In genomic region chr11:84353058-84353726, GRCm38 (mm10) we compare ENCODE assay signal across 23 mouse cellular contexts.
DNase-seq lines count a peak whose midpoint lies in the region; ATAC-seq and TF ChIP-seq lines count a peak whose summit lies in the region.
"Had no signal": no experiment of that assay in that cellular context is flagged by ENCODE, and none has a peak within 500 bp of the region (broad histone marks: within the 10 kb centered on the region; RNA-seq: fewer than 3 reads in every experiment).

No protein-coding gene starts in this region.

- H3K9me3 ChIP-seq in kidney, embryonic 14.5 days (ENCODE audit: control insufficient read depth, low read length) = no peaks in the 10 kb centered on the region
- H3K9me3 ChIP-seq in intestine, embryonic 16.5 days (ENCODE audit: control insufficient read depth, low read length) = no peaks in the 10 kb centered on the region
- H3K9me3 ChIP-seq in heart, embryonic 11.5 days (replicated peaks; ENCODE audit: control insufficient read depth, low read length) = no peaks in the 10 kb centered on the region
- H3K9me3 ChIP-seq: forebrain, embryonic 10.5 days; hindbrain, embryonic 13.5 days; limb, embryonic 13.5 days; neural tube, embryonic 15.5 days; stomach, embryonic 15.5 days had no signal

- no peaks in the 10 kb centered on the region for H3K36me3 ChIP-seq in kidney, adult 2 months (ENCODE audit: control insufficient read depth, insufficient read depth, low read length)
- H3K36me3 ChIP-seq in kidney, embryonic 14.5 days (ENCODE audit: control insufficient read depth, insufficient read depth, low read length) = no peaks in the 10 kb centered on the region
- H3K36me3 ChIP-seq in intestine, embryonic 16.5 days (ENCODE audit: control insufficient read depth, insufficient read depth, low read length) = no peaks in the 10 kb centered on the region
- H3K36me3 ChIP-seq in heart, embryonic 11.5 days (ENCODE audit: control insufficient read depth, insufficient read depth, low read length) = no peaks in the 10 kb centered on the region
- H3K36me3 ChIP-seq: hindbrain, embryonic 13.5 days; limb, embryonic 13.5 days; stomach, embryonic 15.5 days had no signal

- H3K4me3 ChIP-seq in kidney, adult 2 months (ENCODE audit: insufficient read depth, low read depth, low read length) = no peak overlapping the region
- no peak overlapping the region for H3K4me3 ChIP-seq in kidney, embryonic 14.5 days (ENCODE audit: low read length)
- H3K4me3 ChIP-seq in intestine, embryonic 16.5 days (ENCODE audit: low read length) = no peak overlapping the region
- no peak overlapping the region for H3K4me3 ChIP-seq in heart, embryonic 11.5 days (ENCODE audit: low read depth, low read length)
- H3K4me3 ChIP-seq: forebrain, embryonic 10.5 days; heart, adult 2 months; hindbrain, embryonic 13.5 days; layer of hippocampus, adult 2 months; limb, embryonic 13.5 days; neural tube, embryonic 15.5 days; stomach, embryonic 15.5 days had no signal

- ATAC-seq in kidney, embryonic 14.5 days (ENCODE audit: low FRiP score, low TSS enrichment) = no peak
- ATAC-seq in intestine, embryonic 16.5 days = peak; percentile 94
- ATAC-seq in heart, embryonic 11.5 days (replicated peaks; ENCODE audit: insufficient number of reproducible peaks, low FRiP score, low TSS enrichment) = no peak

- H3K4me2 ChIP-seq in kidney, embryonic 14.5 days (replicated peaks; ENCODE audit: low read depth, low read length) = no peak overlapping the region
- H3K4me2 ChIP-seq in intestine, embryonic 16.5 days (ENCODE audit: low read depth, low read length) = no peak overlapping the region
- no peak overlapping the region for H3K4me2 ChIP-seq in heart, embryonic 11.5 days
- H3K4me2 ChIP-seq: hindbrain, embryonic 13.5 days; limb, embryonic 13.5 days; midbrain, embryonic 11.5 days; neural tube, embryonic 15.5 days; stomach, embryonic 15.5 days had no signal

- WGBS in kidney, adult 2 months = 61% methylated on average over 7 of the region's 7 CpGs
- 86% methylated on average over 7 of the region's 7 CpGs for WGBS in kidney, embryonic 14.5 days
- WGBS in intestine, embryonic 16.5 days = 67% methylated on average over 7 of the region's 7 CpGs
- WGBS in heart, embryonic 11.5 days (ENCODE audit: insufficient replicate concordance) = 78% methylated on average over 7 of the region's 7 CpGs

- H3K9ac ChIP-seq in kidney, embryonic 14.5 days (ENCODE audit: low read depth, low read length) = no peak overlapping the region
- H3K9ac ChIP-seq in intestine, embryonic 16.5 days (ENCODE audit: low read depth, low read length) = no peak overlapping the region
- no peak overlapping the region for H3K9ac ChIP-seq in heart, embryonic 11.5 days (ENCODE audit: low read depth, low read length)
- H3K9ac ChIP-seq: hindbrain, embryonic 13.5 days; limb, embryonic 13.5 days; neural tube, embryonic 15.5 days; stomach, embryonic 15.5 days had no signal

- no peaks in the 10 kb centered on the region for H3K27me3 ChIP-seq in kidney, adult 2 months (replicated peaks; ENCODE audit: control insufficient read depth, insufficient read depth, low read length)
- H3K27me3 ChIP-seq in kidney, embryonic 14.5 days (ENCODE audit: control insufficient read depth, insufficient read depth, low read length) = no peaks in the 10 kb centered on the region
- no peaks in the 10 kb centered on the region for H3K27me3 ChIP-seq in intestine, embryonic 16.5 days (replicated peaks; ENCODE audit: control insufficient read depth, insufficient read depth, low read length)
- no peaks in the 10 kb centered on the region for H3K27me3 ChIP-seq in heart, embryonic 11.5 days (ENCODE audit: control insufficient read depth, insufficient read depth, low read length)
- H3K27me3 ChIP-seq: hindbrain, embryonic 13.5 days; limb, embryonic 13.5 days; neural tube, embryonic 15.5 days; stomach, embryonic 15.5 days had no signal

- peaks cover 4% of the 10 kb centered on the region; the same call in 1 of the 2 replicates for H3K4me1 ChIP-seq in kidney, adult 2 months (ENCODE audit: control insufficient read depth, insufficient read depth, low read length)
- H3K4me1 ChIP-seq in kidney, embryonic 14.5 days (ENCODE audit: control insufficient read depth, insufficient read depth, low read length) = no peaks in the 10 kb centered on the region
- no peaks in the 10 kb centered on the region for H3K4me1 ChIP-seq in intestine, embryonic 16.5 days (ENCODE audit: control insufficient read depth, insufficient read depth, low read length)
- H3K4me1 ChIP-seq in heart, embryonic 11.5 days (ENCODE audit: control insufficient read depth, insufficient read depth, low read length) = 0 out of 2 replicates have a peak, but pooled peaks cover 4% of the 10 kb centered on the region
- H3K4me1 ChIP-seq: limb, embryonic 13.5 days; stomach, embryonic 15.5 days had no signal

- no peak for TF ChIP-seq CTCF in kidney, adult 2 months (conservative IDR thresholded peaks at IDR 0.05; ENCODE audit: insufficient read depth, insufficient read length, low read depth, low read length)

- H3K27ac ChIP-seq in kidney, adult 2 months (ENCODE audit: insufficient read depth, low read depth, low read length) = peak overlapping the region; percentile 89
- H3K27ac ChIP-seq in kidney, embryonic 14.5 days (ENCODE audit: low read depth, low read length) = no peak overlapping the region
- H3K27ac ChIP-seq in intestine, embryonic 16.5 days (ENCODE audit: low read length) = peak overlapping the region; percentile 70
- H3K27ac ChIP-seq in heart, embryonic 11.5 days (ENCODE audit: low read depth, low read length) = no peak overlapping the region
- H3K27ac ChIP-seq: forebrain, embryonic 10.5 days; heart, adult 2 months; hindbrain, embryonic 13.5 days; layer of hippocampus, adult 2 months; limb, embryonic 13.5 days; neural tube, embryonic 15.5 days; stomach, embryonic 15.5 days had no signal

- DNase-seq in kidney, adult 2 months = peak; percentile 87
- peak; percentile 43 for DNase-seq in R1 (ENCODE audit: low read depth, low spot score)
- DNase-seq in kidney, postnatal 14 days = peak; percentile 61
- DNase-seq in cerebellum, adult 18-20 months = no peak
- no peak for DNase-seq in thymus, postnatal 36 days
- DNase-seq: adrenal gland, postnatal 25 days; cerebellum, adult 9-10 months; gastrocnemius, postnatal 36 days; heart, adult 2 months; lung, adult 18-20 months; lung, postnatal 10 days; right cerebral cortex, adult 18-20 months; right cerebral cortex, postnatal 4 days had no signal

- TF ChIP-seq POLR2A in kidney, adult 2 months (IDR thresholded peaks at IDR 0.05; ENCODE audit: low read depth, low read length) = no peak

Comparison
In these comparisons a context has a peak if more than half of its experiments do, and no peak if none do; other contexts are left out.
1. H3K27ac ChIP-seq: peak in kidney, adult 2 months (single experiment) and intestine, embryonic 16.5 days (single experiment); none in kidney, embryonic 14.5 days (single experiment) and heart, embryonic 11.5 days (single experiment).
2. DNase-seq: peak in kidney, adult 2 months (single experiment), R1 (single experiment) and kidney, postnatal 14 days (single experiment); none in cerebellum, adult 18-20 months (0 of 2) and thymus, postnatal 36 days (0 of 2).